Mouse (Mus musculus) stomach, postnatal 0 days (tissue): ENCODE measurements around the gene Pde10a.

ENCODE experiments used
- CTCF ChIP-seq: IDR thresholded peaks from 2 replicates; pipeline ENCODE4 v1.5.1; 2016; ENCODE audit warnings: antibody characterized with exemption, low read depth, mild to moderate bottlenecking, moderate library complexity
- EP300 ChIP-seq: optimal IDR thresholded peaks from 2 replicates; pipeline ENCODE3; 2016; ENCODE audit warnings: antibody characterized with exemption

GRCm38 (mm10) chr17:8553601-8554000 is 28.4 kb downstream of the Pde10a start:
- TF ChIP-seq CTCF, result no peak
- TF ChIP-seq EP300, result no peak
